ENCODE assay signal across 16 mouse cellular contexts in the genomic region with DNA sequence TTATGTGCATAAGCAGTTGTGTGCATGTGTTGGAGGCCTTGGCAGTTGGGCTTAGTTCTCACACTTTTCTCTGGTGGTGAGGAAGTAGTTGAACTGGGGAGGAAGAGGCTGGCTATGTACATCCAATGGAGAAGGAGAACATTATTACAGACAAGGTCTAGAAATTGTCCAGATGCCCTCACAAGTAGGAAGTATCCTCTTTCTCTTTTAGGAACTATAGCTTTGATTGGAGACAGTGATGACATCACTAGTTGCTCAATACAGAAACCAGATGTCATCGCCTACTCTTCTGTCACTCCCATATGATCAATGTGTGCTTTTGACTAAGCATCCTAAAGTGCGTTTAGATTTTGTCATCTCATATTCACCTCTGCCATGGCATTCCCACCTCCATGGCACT. TPM values are rescaled to one million over a fixed set of nuclear protein-coding genes. Genes with fewer than 3 reads are reported as not detected.
"Had no signal": no experiment of that assay in that cellular context is flagged by ENCODE, and none has a peak within 500 bp of the region (broad histone marks: within the 10 kb centered on the region; RNA-seq: fewer than 3 reads in every experiment).

No protein-coding gene starts in this region.

- H3K9me3 ChIP-seq: intestine, embryonic 15.5 days; limb, embryonic 12.5 days; midbrain, embryonic 10.5 days had no signal

- ATAC-seq: intestine, embryonic 15.5 days had no signal

- H3K9ac ChIP-seq: intestine, embryonic 15.5 days; limb, embryonic 12.5 days had no signal

- H3K4me1 ChIP-seq: intestine, embryonic 15.5 days had no signal

- DNase-seq: kidney, adult 18-20 months; kidney, postnatal 10 days; kidney, postnatal 4 days; liver; midbrain, embryonic 14.5 days; right cerebral cortex, adult 18-20 months had no signal

- H3K4me2 ChIP-seq: intestine, embryonic 15.5 days; limb, embryonic 12.5 days had no signal

- H3K27me3 ChIP-seq: intestine, embryonic 15.5 days; limb, embryonic 12.5 days had no signal

- H3K27ac ChIP-seq: intestine, embryonic 15.5 days; layer of hippocampus, adult 2 months; limb, embryonic 12.5 days; midbrain, embryonic 10.5 days; stomach, postnatal 0 days had no signal

- H3K4me3 ChIP-seq: intestine, embryonic 15.5 days; layer of hippocampus, adult 2 months; limb, embryonic 12.5 days; midbrain, embryonic 10.5 days had no signal

- H3K36me3 ChIP-seq: intestine, embryonic 15.5 days; limb, embryonic 12.5 days; midbrain, embryonic 10.5 days had no signal

RNA-seq across cellular contexts. Expression of gene AI481877, which starts 38.8 kb away (rescaled TPM):
- total RNA-seq: layer of hippocampus, adult 2 months; layer of hippocampus, postnatal 10 days; left cerebral cortex, postnatal 36 days had no signal
- polyA plus RNA-seq: intestine, embryonic 15.5 days; kidney, embryonic 14.5 days; liver, embryonic 16.5 days; lung, embryonic 16.5 days; midbrain, embryonic 10.5 days; midbrain, embryonic 14.5 days had no signal
